Mouse (Mus musculus): Measurements from ENCODE around the gene Fut7. TPM values are rescaled to one million over a fixed set of nuclear protein-coding genes. Genes with fewer than 3 reads are reported as not detected.

Gene Fut7
- polyA plus RNA-seq, 1 experiment, result 0.68 TPM

- no peak overlapping the region for H3K4me3 ChIP-seq (ENCODE audit: low read depth, low read length)
- TF ChIP-seq POLR2A (IDR thresholded peaks at IDR 0.05; ENCODE audit: low read depth, low read length) (no peak), CTCF (IDR thresholded peaks at IDR 0.05; ENCODE audit: extremely low read depth, insufficient read length, insufficient replicate concordance, low read depth, low read length) (no peak)
- H3K36me3 ChIP-seq (ENCODE audit: control insufficient read depth, insufficient read depth, low read length), result peaks cover 1% of the 10 kb centered on the region; the same call in 1 of the 2 replicates
- no peaks in the 10 kb centered on the region for H3K27me3 ChIP-seq (ENCODE audit: control insufficient read depth, insufficient read depth, low read length)
- 89% methylated on average over 20 of the region's 20 CpGs for WGBS
- H3K27ac ChIP-seq (ENCODE audit: insufficient read depth, low read depth, low read length), result no peak overlapping the region
- peaks cover 6% of the 10 kb centered on the region for H3K4me1 ChIP-seq (ENCODE audit: control insufficient read depth, insufficient read depth, insufficient read length, low read length)
These were observed 18.0 kb downstream of the Fut7 start for GRCm38 (mm10) chr2:25441067-25441466.

DNA sequence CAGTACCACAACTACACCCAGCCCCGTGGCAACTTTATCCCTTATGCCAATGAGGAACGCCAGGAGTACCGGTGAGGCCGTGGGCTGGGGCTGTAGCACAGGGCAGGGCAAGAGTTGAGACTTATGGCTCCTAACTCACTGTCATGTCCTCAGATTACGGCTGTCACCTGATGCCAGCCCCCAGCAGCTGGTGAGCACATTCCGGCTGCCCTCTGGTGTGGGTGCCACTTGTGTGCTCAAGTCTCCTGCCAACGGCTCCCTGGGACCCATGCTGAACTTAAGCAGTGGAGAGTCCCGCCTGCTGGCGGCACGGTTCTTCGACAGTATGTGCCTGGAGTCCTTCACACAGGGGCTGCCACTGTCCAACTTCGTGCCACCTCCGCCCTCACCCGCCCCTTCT, 19.6 kb downstream of the Fut7 start:
- no peaks in the 10 kb centered on the region for H3K27me3 ChIP-seq (ENCODE audit: control insufficient read depth, insufficient read depth, low read length)
- no peak overlapping the region for H3K4me3 ChIP-seq (ENCODE audit: low read depth, low read length)
- no peak for TF ChIP-seq POLR2A (IDR thresholded peaks at IDR 0.05; ENCODE audit: low read depth, low read length)
- no peak for TF ChIP-seq CTCF (IDR thresholded peaks at IDR 0.05; ENCODE audit: extremely low read depth, insufficient read length, insufficient replicate concordance, low read depth, low read length)
- H3K4me1 ChIP-seq (ENCODE audit: control insufficient read depth, insufficient read depth, insufficient read length, low read length), result no peaks in the 10 kb centered on the region; the same call in 1 of the 2 replicates
- WGBS, result 94% methylated on average over 14 of the region's 14 CpGs
- H3K36me3 ChIP-seq (ENCODE audit: control insufficient read depth, insufficient read depth, low read length), result peaks cover 2% of the 10 kb centered on the region; the same call in 1 of the 2 replicates
- no peak overlapping the region for H3K27ac ChIP-seq (ENCODE audit: insufficient read depth, low read depth, low read length)

DNA sequence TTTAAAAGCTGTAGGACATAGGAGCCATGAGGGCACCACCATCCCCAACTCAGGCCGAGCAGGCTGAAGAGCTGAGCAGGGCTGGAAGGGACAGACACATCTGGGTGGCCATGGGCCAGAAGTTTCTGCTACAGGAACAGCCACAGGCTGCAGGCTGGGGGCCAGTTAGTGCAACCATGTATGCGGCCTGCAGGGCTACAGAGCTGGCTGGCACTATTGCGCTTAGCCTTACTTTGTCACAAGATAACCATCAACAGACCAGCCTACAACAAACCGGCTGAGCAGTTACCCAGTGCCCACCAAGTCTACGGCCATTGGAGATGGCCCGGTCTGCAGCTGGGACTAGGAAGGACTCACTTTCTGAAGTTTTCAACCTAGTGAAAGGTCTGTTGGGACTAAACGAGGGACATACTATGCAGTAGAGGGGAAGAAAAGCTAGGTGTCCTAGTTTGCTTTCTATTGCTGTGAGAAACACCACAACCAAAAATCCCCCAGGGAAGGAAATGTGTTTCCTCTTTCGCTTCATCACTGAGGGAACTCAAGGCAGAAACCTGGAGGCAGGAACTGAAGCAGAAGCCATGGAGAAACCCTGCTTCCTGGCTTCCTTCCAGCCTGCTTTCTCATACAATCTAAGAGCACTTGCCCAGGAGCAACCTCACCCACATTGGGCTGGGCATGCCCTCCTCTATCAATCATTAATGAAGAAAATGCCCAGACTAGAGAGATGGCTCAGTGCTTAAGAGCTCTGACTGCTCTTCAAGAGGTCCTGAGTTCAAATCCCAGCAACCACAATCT, 28.0 kb downstream of the Fut7 start:
- H3K36me3 ChIP-seq (ENCODE audit: control insufficient read depth, insufficient read depth, low read length), result peaks cover 1% of the 10 kb centered on the region; the same call in 1 of the 2 replicates
- peaks cover 7% of the 10 kb centered on the region for H3K4me1 ChIP-seq (ENCODE audit: control insufficient read depth, insufficient read depth, insufficient read length, low read length)
- H3K27me3 ChIP-seq (ENCODE audit: control insufficient read depth, insufficient read depth, low read length), result no peaks in the 10 kb centered on the region
- peak overlapping the region; percentile 18; the same call in 1 of the 2 replicates for H3K27ac ChIP-seq (ENCODE audit: insufficient read depth, low read depth, low read length)
- TF ChIP-seq POLR2A (IDR thresholded peaks at IDR 0.05; ENCODE audit: low read depth, low read length) (no peak), CTCF (IDR thresholded peaks at IDR 0.05; ENCODE audit: extremely low read depth, insufficient read length, insufficient replicate concordance, low read depth, low read length) (no peak)
- 65% methylated on average over 8 of the region's 8 CpGs for WGBS
- no peak overlapping the region for H3K4me3 ChIP-seq (ENCODE audit: low read depth, low read length)

- no peaks in the 10 kb centered on the region for H3K27me3 ChIP-seq (ENCODE audit: control insufficient read depth, insufficient read depth, low read length)
- no peak overlapping the region for H3K4me3 ChIP-seq (ENCODE audit: low read depth, low read length)
- no peaks in the 10 kb centered on the region for H3K36me3 ChIP-seq (ENCODE audit: control insufficient read depth, insufficient read depth, low read length)
- TF ChIP-seq CTCF (IDR thresholded peaks at IDR 0.05; ENCODE audit: extremely low read depth, insufficient read length, insufficient replicate concordance, low read depth, low read length) (no peak), POLR2A (IDR thresholded peaks at IDR 0.05; ENCODE audit: low read depth, low read length) (no peak)
- no peak overlapping the region for H3K27ac ChIP-seq (ENCODE audit: insufficient read depth, low read depth, low read length)
- WGBS, result 82% methylated on average over 1 of the region's 1 CpGs
- H3K4me1 ChIP-seq (ENCODE audit: control insufficient read depth, insufficient read depth, insufficient read length, low read length), result peaks cover 15% of the 10 kb centered on the region
These were observed 29.9 kb downstream of the Fut7 start for GRCm38 (mm10) chr2:25452951-25453350.

GRCm38 (mm10) chr2:25456205-25456953, 33.3 kb downstream of the Fut7 start, which contains the start of gene Clic3:
TSS of gene Clic3 (plus strand) at chr2:25456838.
- 28% methylated on average over 14 of the region's 14 CpGs for WGBS
- no peak within 1 kb of the TSS for H3K4me3 ChIP-seq (ENCODE audit: low read depth, low read length)
- TF ChIP-seq POLR2A (IDR thresholded peaks at IDR 0.05; ENCODE audit: low read depth, low read length) (no peak), CTCF (IDR thresholded peaks at IDR 0.05; ENCODE audit: extremely low read depth, insufficient read length, insufficient replicate concordance, low read depth, low read length) (no peak)
- H3K27me3 ChIP-seq (ENCODE audit: control insufficient read depth, insufficient read depth, low read length), result no peaks in the 10 kb centered on the region
- peaks cover 24% of the 10 kb centered on the region for H3K4me1 ChIP-seq (ENCODE audit: control insufficient read depth, insufficient read depth, insufficient read length, low read length)
- H3K36me3 ChIP-seq (ENCODE audit: control insufficient read depth, insufficient read depth, low read length), result 0 out of 2 replicates have a peak, but pooled peaks cover 2% of the 10 kb centered on the region
- H3K27ac ChIP-seq (ENCODE audit: insufficient read depth, low read depth, low read length), result no peak within 1 kb of the TSS

DNA sequence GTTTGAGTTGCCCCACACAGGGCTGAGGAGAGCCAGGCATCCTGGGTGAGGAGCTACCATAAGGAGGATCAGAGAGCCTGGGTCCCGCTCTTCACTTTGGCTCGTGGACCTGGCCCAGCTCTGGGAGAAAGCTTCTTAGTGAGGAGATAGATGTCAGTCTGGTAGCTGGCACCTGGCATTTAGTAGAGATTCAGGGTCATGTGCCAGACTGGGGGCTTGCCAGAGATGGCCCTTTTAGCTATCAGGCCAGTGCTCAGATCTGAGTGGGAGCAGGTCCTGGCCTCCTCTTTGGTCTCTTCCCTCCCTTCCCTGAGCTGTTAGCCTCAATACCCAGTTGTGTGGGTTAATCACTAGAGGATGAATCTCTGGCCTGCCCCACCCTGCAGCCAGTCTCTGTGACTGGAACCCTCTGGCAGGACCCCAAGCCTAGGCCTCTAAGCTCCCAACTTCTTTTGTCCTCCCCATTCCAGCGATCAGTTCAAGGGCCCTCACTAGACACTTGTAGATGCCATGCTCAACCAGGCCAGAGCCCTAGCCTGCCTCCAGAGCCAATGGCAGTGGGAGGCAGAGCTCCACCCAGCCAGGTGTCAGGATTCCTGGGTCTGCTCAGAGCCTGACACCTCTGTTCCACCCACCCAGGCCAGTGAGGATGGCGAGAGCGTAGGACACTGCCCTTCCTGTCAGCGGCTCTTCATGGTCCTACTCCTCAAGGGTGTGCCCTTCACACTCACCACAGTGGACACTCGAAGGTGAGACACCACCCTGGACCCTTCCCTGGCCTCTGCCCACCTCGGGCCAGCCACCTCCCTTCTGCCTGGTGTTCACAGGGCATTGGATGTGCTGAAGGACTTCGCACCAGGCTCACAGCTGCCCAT, 34.2 kb downstream of the Fut7 start:
- WGBS, result 80% methylated on average over 9 of the region's 9 CpGs
- H3K27ac ChIP-seq (ENCODE audit: insufficient read depth, low read depth, low read length), result no peak overlapping the region
- H3K27me3 ChIP-seq (ENCODE audit: control insufficient read depth, insufficient read depth, low read length), result no peaks in the 10 kb centered on the region
- TF ChIP-seq CTCF (IDR thresholded peaks at IDR 0.05; ENCODE audit: extremely low read depth, insufficient read length, insufficient replicate concordance, low read depth, low read length) (no peak), POLR2A (IDR thresholded peaks at IDR 0.05; ENCODE audit: low read depth, low read length) (no peak)
- peaks cover 26% of the 10 kb centered on the region for H3K4me1 ChIP-seq (ENCODE audit: control insufficient read depth, insufficient read depth, insufficient read length, low read length)
- 0 out of 2 replicates have a peak, but pooled peaks cover 2% of the 10 kb centered on the region for H3K36me3 ChIP-seq (ENCODE audit: control insufficient read depth, insufficient read depth, low read length)
- H3K4me3 ChIP-seq (ENCODE audit: low read depth, low read length), result no peak overlapping the region

Data from small intestine, adult 2 months (tissue).